Mouse (Mus musculus) limb, embryonic 12.5 days (tissue): ENCODE data around the gene Kpnb1. TPM values are rescaled to one million over a fixed set of nuclear protein-coding genes. Genes with fewer than 3 reads are reported as not detected.

Experiments
- ATAC-seq: fragments of 200-750 bp; cut with Nextera tagmentation; 2 replicates; pipeline ENCODE4 v1.8.0; 2017; ENCODE audit warnings: low read depth, moderate TSS enrichment; ENCODE audit not compliant: insufficient number of reproducible peaks, insufficient read depth, low FRiP score, low TSS enrichment
- H3K27ac ChIP-seq: fragments of 300-500 bp; sonication (generic); 2 replicates; pipeline ENCODE4 v1.5.1; 2016; ENCODE audit warnings: mild to moderate bottlenecking, moderate library complexity
- H3K27me3 ChIP-seq: fragments of 300-500 bp; sonication (generic); 2 replicates; pipeline ENCODE4 v1.6.1; 2016; ENCODE audit warnings: mild to moderate bottlenecking, moderate library complexity
- H3K36me3 ChIP-seq: fragments of 300-500 bp; sonication (generic); 2 replicates; pipeline ENCODE4 v1.6.1; 2016; ENCODE audit warnings: mild to moderate bottlenecking, moderate library complexity
- H3K4me1 ChIP-seq: fragments of 300-500 bp; sonication (generic); replicated peaks from 2 replicates; pipeline ENCODE4 v1.6.1; 2016
- H3K4me2 ChIP-seq: fragments of 300-500 bp; sonication (generic); 2 replicates; pipeline ENCODE4 v1.6.1; 2016; ENCODE audit warnings: mild to moderate bottlenecking, moderate library complexity
- H3K4me3 ChIP-seq: fragments of 300-500 bp; sonication (generic); replicated peaks from 2 replicates; pipeline ENCODE4 v1.5.1; 2016; ENCODE audit warnings: mild to moderate bottlenecking
- H3K9ac ChIP-seq: fragments of 300-500 bp; sonication (generic); replicated peaks from 2 replicates; pipeline ENCODE4 v1.6.1; 2016; ENCODE audit warnings: mild to moderate bottlenecking, moderate library complexity
- H3K9me3 ChIP-seq: fragments of 300-500 bp; sonication (generic); 2 replicates; pipeline ENCODE4 v1.6.1; 2016; ENCODE audit warnings: mild to moderate bottlenecking, moderate library complexity
- WGBS: fragments of 180-500 bp; shearing (Covaris S2); methylation state at CpG from one replicate; pipeline ENCODE4 v1.1.7; 2016; 5-methylcytosine and 5-hydroxymethylcytosine counted together
- microRNA-seq: library from miRNA; unstranded; fragments of <30 nt; microRNA quantifications from one replicate; pipeline ENCODE4, GENCODE M21; 2017
- polyA plus RNA-seq: library from polyadenylated mRNA; unstranded; fragments of >200 nt; fragmentation: Nextera tagmentation; extraction: Ambion mirVana; gene quantifications from 2 replicates; pipeline ENCODE4 v1.2.1, GENCODE M21; 2016

The Kpnb1 gene
- polyA plus RNA-seq, 1 experiment from 2014 or later: 62.7 TPM

GRCm38 (mm10) chr11:97124266-97125036 is 63.2 kb downstream of the Kpnb1 start:
- no peak overlapping the region for H3K4me3 ChIP-seq
- no peaks in the 10 kb centered on the region for H3K36me3 ChIP-seq
- H3K27ac ChIP-seq: no peak overlapping the region
- H3K4me2 ChIP-seq: no peak overlapping the region
- H3K9ac ChIP-seq: no peak overlapping the region
- ATAC-seq: no peak
- WGBS: 54% methylated on average over 10 of the region's 10 CpGs
- peaks cover 26% of the 10 kb centered on the region for H3K4me1 ChIP-seq
- no peaks in the 10 kb centered on the region for H3K9me3 ChIP-seq
- H3K27me3 ChIP-seq: peaks cover 15% of the 10 kb centered on the region

DNA sequence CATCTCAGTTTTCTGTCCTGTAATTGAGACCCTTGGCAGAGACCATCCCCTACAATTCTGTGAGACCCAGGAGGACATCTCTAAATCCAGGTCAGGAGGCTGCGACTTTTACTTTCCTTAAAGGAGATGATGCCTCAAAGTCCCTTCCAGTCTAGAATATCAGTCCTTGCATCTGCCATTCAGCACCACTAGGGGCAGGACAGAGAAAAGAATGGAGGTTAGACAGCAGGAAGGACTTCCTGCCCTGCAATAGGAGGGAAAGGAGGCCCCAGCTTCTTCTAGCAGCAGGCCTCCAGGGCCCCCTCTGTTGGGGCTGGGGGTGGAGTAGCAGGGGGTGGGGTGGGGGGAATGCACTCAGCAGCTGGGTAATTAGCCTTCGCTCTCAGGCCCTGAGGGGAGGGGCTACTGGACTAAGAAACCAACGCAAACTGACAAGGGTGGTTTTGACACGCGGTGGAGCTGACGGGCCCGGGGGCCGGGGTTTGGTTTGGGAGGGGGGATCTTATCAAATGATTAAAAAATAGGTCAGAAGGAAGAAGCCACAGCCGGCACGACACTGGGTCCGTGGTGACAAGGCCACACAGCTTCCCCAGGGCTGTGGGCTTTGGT is 64.3 kb downstream of the Kpnb1 start:
- ATAC-seq: no peak
- Histone ChIP-seq H3K9me3 (no peaks in the 10 kb centered on the region), H3K4me2 (no peak overlapping the region), H3K36me3 (no peaks in the 10 kb centered on the region), H3K9ac (no peak overlapping the region), H3K27ac (no peak overlapping the region), H3K27me3 (peaks cover 22% of the 10 kb centered on the region), H3K4me3 (no peak overlapping the region), H3K4me1 (peaks cover 26% of the 10 kb centered on the region)
- WGBS: 20% methylated on average over 11 of the region's 11 CpGs

GRCm38 (mm10) chr11:97120641-97121040 is 67.0 kb downstream of the Kpnb1 start:
- H3K9me3 ChIP-seq: no peaks in the 10 kb centered on the region
- H3K4me3 ChIP-seq: no peak overlapping the region
- no peaks in the 10 kb centered on the region for H3K36me3 ChIP-seq
- peaks cover 25% of the 10 kb centered on the region for H3K4me1 ChIP-seq
- H3K4me2 ChIP-seq: no peak overlapping the region
- peak overlapping the region; percentile 23 for H3K9ac ChIP-seq
- 42% methylated on average over 3 of the region's 3 CpGs for WGBS
- 0 out of 2 replicates have a peak overlapping the region, but pooled peaks have one; percentile 35 for H3K27ac ChIP-seq
- peaks cover 42% of the 10 kb centered on the region for H3K27me3 ChIP-seq
- ATAC-seq: no peak

GRCm38 (mm10) chr11:97120221-97120620 is 67.5 kb downstream of the Kpnb1 start:
- 35% methylated on average over 10 of the region's 10 CpGs for WGBS
- no peak overlapping the region for H3K27ac ChIP-seq
- no peaks in the 10 kb centered on the region for H3K9me3 ChIP-seq
- no peak overlapping the region for H3K4me3 ChIP-seq
- H3K36me3 ChIP-seq: no peaks in the 10 kb centered on the region
- no peak overlapping the region for H3K4me2 ChIP-seq
- peaks cover 29% of the 10 kb centered on the region for H3K4me1 ChIP-seq
- peaks cover 47% of the 10 kb centered on the region for H3K27me3 ChIP-seq
- peak overlapping the region; percentile 23; the same call in 1 of the 2 replicates for H3K9ac ChIP-seq
- ATAC-seq: no peak

GRCm38 (mm10) chr11:97115797-97116196 is 71.9 kb downstream of the Kpnb1 start:
- Histone ChIP-seq H3K9ac (no peak overlapping the region), H3K4me1 (peaks cover 32% of the 10 kb centered on the region), H3K9me3 (no peaks in the 10 kb centered on the region), H3K27ac (no peak overlapping the region), H3K36me3 (no peaks in the 10 kb centered on the region), H3K4me3 (peak overlapping the region; percentile 44; the same call in 1 of the 2 replicates), H3K27me3 (peaks cover 82% of the 10 kb centered on the region), H3K4me2 (peak overlapping the region; percentile 75)
- 10% methylated on average over 11 of the region's 11 CpGs for WGBS
- no peak for ATAC-seq

GRCm38 (mm10) chr11:97114671-97115601 is 72.7 kb downstream of the Kpnb1 start, which contains the start of gene Tbx21:
Gene Tbx21 (minus strand): TSS chr11:97115331.
- under 1% methylated on average over 86 of the region's 87 CpGs for WGBS
- Histone ChIP-seq H3K27me3 (peaks cover 84% of the 10 kb centered on the region), H3K9ac (peak within 1 kb of the TSS; percentile 53), H3K9me3 (no peaks in the 10 kb centered on the region), H3K27ac (no peak within 1 kb of the TSS), H3K4me3 (peak within 1 kb of the TSS; percentile 44), H3K4me2 (peak within 1 kb of the TSS; percentile 75), H3K36me3 (no peaks in the 10 kb centered on the region), H3K4me1 (peaks cover 23% of the 10 kb centered on the region)
- no peak; the same call in 1 of the 2 replicates for ATAC-seq

DNA sequence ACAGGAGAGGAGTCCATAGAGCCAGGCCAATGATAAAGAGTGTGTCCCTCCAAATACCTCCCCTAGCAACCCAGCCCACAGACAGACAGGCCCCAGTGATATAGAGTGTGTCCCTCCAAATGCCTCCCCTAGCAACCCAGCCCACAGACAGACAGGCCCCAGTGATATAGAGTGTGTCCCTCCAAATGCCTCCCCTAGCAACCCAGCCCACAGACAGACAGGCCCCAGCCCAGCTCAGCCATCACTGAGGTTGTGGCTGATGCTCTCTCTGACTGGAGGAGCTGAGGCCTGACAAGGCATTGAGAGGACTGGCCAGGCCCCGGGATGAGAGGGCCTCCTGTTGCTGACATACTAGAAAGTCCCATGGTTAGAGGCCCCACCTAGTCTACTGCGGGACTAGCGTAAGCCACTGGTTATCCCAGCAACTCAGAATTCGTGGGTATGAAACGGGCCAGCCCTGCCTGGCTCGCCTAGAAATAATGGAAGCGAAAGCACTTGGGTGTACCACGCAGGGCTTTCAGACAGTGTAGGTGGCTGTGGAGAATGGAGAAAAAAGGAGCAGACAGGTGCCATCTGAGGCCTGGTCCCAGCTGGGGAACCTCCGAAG is 75.1 kb downstream of the Kpnb1 start:
- Histone ChIP-seq H3K9ac (no peak overlapping the region), H3K27me3 (peaks cover 64% of the 10 kb centered on the region), H3K9me3 (no peaks in the 10 kb centered on the region), H3K4me1 (peaks cover 21% of the 10 kb centered on the region), H3K4me2 (no peak overlapping the region), H3K36me3 (no peaks in the 10 kb centered on the region), H3K4me3 (no peak overlapping the region), H3K27ac (no peak overlapping the region)
- WGBS: 82% methylated on average over 9 of the region's 9 CpGs
- no peak for ATAC-seq

Small RNA genes within 50 kb of the gene (microRNA-seq; reads per million reads assigned to microRNA genes)
- gene Mir7235: not detected

Other genes starting within 250 kb of the Kpnb1 start
- 18.4 and 19.7 TPM in 2 replicates for gene Pnpo, start 243.9 kb downstream of the Kpnb1 start, polyA plus RNA-seq
- 13.7 and 17.8 TPM in 2 replicates for gene Sp2, start 204.9 kb downstream of the Kpnb1 start, polyA plus RNA-seq
- 6.5 and 7.7 TPM in 2 replicates for gene Sp6, start 174.5 kb downstream of the Kpnb1 start, polyA plus RNA-seq
- 32.4 and 35.1 TPM in 2 replicates for gene Scrn2, start 157.9 kb downstream of the Kpnb1 start, polyA plus RNA-seq
- gene Lrrc46, start 146.5 kb downstream of the Kpnb1 start, polyA plus RNA-seq: 1.0 TPM in 2 replicates
- 80.0 and 80.5 TPM in 2 replicates for gene Mrpl10, start 146.3 kb downstream of the Kpnb1 start, polyA plus RNA-seq
- gene Osbpl7, start 137.3 kb downstream of the Kpnb1 start, polyA plus RNA-seq: 6.7 and 8.7 TPM in 2 replicates
- 0.17 TPM in 1 of 2 replicates, not detected in the other for gene Tbx21, start 72.5 kb downstream of the Kpnb1 start, polyA plus RNA-seq
- 8.0 and 8.7 TPM in 2 replicates for gene Tbkbp1, start 36.4 kb downstream of the Kpnb1 start, polyA plus RNA-seq
- gene Npepps, start 92.8 kb upstream of the Kpnb1 start, polyA plus RNA-seq: 81.1 and 85.8 TPM in 2 replicates
- gene Mrpl45, start 127.8 kb upstream of the Kpnb1 start, polyA plus RNA-seq: 51.2 and 53.5 TPM in 2 replicates
- gene Gpr179, start 164.2 kb upstream of the Kpnb1 start, polyA plus RNA-seq: 0.05 and 0.14 TPM in 2 replicates
- gene Socs7, start 174.7 kb upstream of the Kpnb1 start, polyA plus RNA-seq: 5.1 and 5.5 TPM in 2 replicates
- 7.3 and 7.4 TPM in 2 replicates for gene Arhgap23, start 227.7 kb upstream of the Kpnb1 start, polyA plus RNA-seq